Mouse (Mus musculus): ENCODE data around the gene Rnf215.

DNA sequence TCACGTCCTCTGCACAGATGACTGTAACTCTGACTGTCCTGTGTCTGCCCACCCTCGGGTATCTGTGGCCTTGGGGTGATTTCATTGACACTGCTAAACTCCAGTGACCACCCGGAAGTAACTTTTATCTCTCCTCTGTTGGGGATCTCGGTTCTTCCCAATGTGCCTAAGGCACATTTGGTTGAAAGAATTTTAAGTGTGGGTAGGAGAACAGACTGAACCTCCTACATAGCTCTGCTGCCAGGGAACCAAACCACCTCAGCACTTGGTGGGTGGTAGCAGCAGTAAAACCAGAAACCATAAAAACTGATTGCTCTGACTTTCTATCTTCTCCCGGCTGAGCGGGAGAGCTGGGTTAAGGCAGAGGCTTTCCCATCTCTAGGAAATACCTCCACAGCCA, 29.6 kb upstream of the Rnf215 start:
- TF ChIP-seq POLR2A (IDR thresholded peaks at IDR 0.05; ENCODE audit: low read depth, low read length) (no peak), CTCF (IDR thresholded peaks at IDR 0.05; ENCODE audit: extremely low read depth, insufficient read depth, insufficient read length, insufficient replicate concordance) (no peak)
